Mouse (Mus musculus) kidney, embryonic 16.5 days (tissue): ENCODE measurements at regions not wholly inside any gene's neighbourhood (a gene's known extent, or its start where the extent isn't known, plus 50 kb on each side); places are given as distances from the start of the nearest gene placed in this dataset.
"Not testable (repeated sequence)": the region's sequence is repeated elsewhere in the genome, so short reads cannot be mapped to it uniquely, and the experiment has no call there.

ENCODE experiments used
- ATAC-seq: fragments of 200-750 bp; cut with Nextera tagmentation; 2 replicates; pipeline ENCODE4 v1.8.0; 2017; ENCODE audit warnings: moderate TSS enrichment; ENCODE audit not compliant: low FRiP score, low TSS enrichment
- H3K27ac ChIP-seq: fragments of 300-500 bp; sonication (generic); 2 replicates; pipeline ENCODE4 v1.5.1; 2014; ENCODE audit warnings: low read length
- H3K27me3 ChIP-seq: fragments of 300-500 bp; sonication (generic); 2 replicates; pipeline ENCODE4 v1.6.1; 2014; ENCODE audit warnings: low read length, control low read depth, mixed read lengths; ENCODE audit not compliant: insufficient read depth
- H3K36me3 ChIP-seq: fragments of 300-500 bp; sonication (generic); 2 replicates; pipeline ENCODE4 v1.6.1; 2014; ENCODE audit warnings: low read length, control low read depth, mixed read lengths; ENCODE audit not compliant: insufficient read depth
- H3K4me1 ChIP-seq: fragments of 300-500 bp; sonication (generic); 2 replicates; pipeline ENCODE4 v1.6.1; 2014; ENCODE audit warnings: low read length, control low read depth, mixed read lengths; ENCODE audit not compliant: insufficient read depth
- H3K4me2 ChIP-seq: fragments of 300-500 bp; sonication (generic); replicated peaks from 2 replicates; pipeline ENCODE4 v1.6.1; 2014; ENCODE audit warnings: low read depth, low read length
- H3K4me3 ChIP-seq: fragments of 300-500 bp; sonication (generic); 2 replicates; pipeline ENCODE4 v1.5.1; 2014; ENCODE audit warnings: mild to moderate bottlenecking, low read length
- H3K9ac ChIP-seq: fragments of 300-500 bp; sonication (generic); replicated peaks from 2 replicates; pipeline ENCODE4 v1.6.1; 2014; ENCODE audit warnings: low read length
- H3K9me3 ChIP-seq: fragments of 300-500 bp; sonication (generic); 2 replicates; pipeline ENCODE4 v1.6.1; 2016; ENCODE audit warnings: low read length, control low read depth
- WGBS: fragments of 180-500 bp; shearing (Covaris S2); extraction: QIAGEN DNeasy Blood & Tissue Kit; methylation state at CpG from one replicate; pipeline ENCODE4 v1.1.7; 2014; 5-methylcytosine and 5-hydroxymethylcytosine counted together

GRCm38 (mm10) chr7:69167456-69167855 lies 418.4 kb upstream of the Arrdc4 start:
- no peak overlapping the region for H3K9ac ChIP-seq
- H3K27me3 ChIP-seq, result no peaks in the 10 kb centered on the region
- no peak overlapping the region for H3K4me2 ChIP-seq
- no peaks in the 10 kb centered on the region for H3K4me1 ChIP-seq
- H3K27ac ChIP-seq, result no peak overlapping the region
- H3K36me3 ChIP-seq, result no peaks in the 10 kb centered on the region
- no peak for ATAC-seq
- 39% methylated on average over 2 of the region's 2 CpGs for WGBS
- H3K4me3 ChIP-seq, result no peak overlapping the region
- no peaks in the 10 kb centered on the region for H3K9me3 ChIP-seq

- ATAC-seq, result no peak
- H3K27me3 ChIP-seq, result no peaks in the 10 kb centered on the region
- no peaks in the 10 kb centered on the region for H3K36me3 ChIP-seq
- no peak overlapping the region for H3K27ac ChIP-seq
- no peak overlapping the region for H3K4me2 ChIP-seq
- no peaks in the 10 kb centered on the region for H3K4me1 ChIP-seq
- H3K9me3 ChIP-seq, result no peaks in the 10 kb centered on the region
- H3K9ac ChIP-seq, result no peak overlapping the region
- 57% methylated on average over 4 of the region's 4 CpGs for WGBS
- H3K4me3 ChIP-seq, result no peak overlapping the region
These were observed 412.9 kb upstream of the Arrdc4 start for GRCm38 (mm10) chr7:69161916-69162315.

GRCm38 (mm10) chr7:69142351-69142750 lies 393.3 kb upstream of the Arrdc4 start:
- Histone ChIP-seq H3K4me3 (no peak overlapping the region), H3K27me3 (no peaks in the 10 kb centered on the region), H3K4me1 (no peaks in the 10 kb centered on the region), H3K36me3 (no peaks in the 10 kb centered on the region), H3K27ac (no peak overlapping the region), H3K4me2 (no peak overlapping the region), H3K9ac (no peak overlapping the region), H3K9me3 (no peaks in the 10 kb centered on the region)
- 69% methylated on average over 3 of the region's 3 CpGs for WGBS
- no peak for ATAC-seq

GRCm38 (mm10) chr7:69133441-69133840 lies 384.4 kb upstream of the Arrdc4 start:
- no peak overlapping the region for H3K4me3 ChIP-seq
- 84% methylated on average over 2 of the region's 2 CpGs for WGBS
- H3K9me3 ChIP-seq, result no peaks in the 10 kb centered on the region
- no peak overlapping the region for H3K27ac ChIP-seq
- H3K4me2 ChIP-seq, result no peak overlapping the region
- H3K9ac ChIP-seq, result no peak overlapping the region
- H3K36me3 ChIP-seq, result no peaks in the 10 kb centered on the region
- no peaks in the 10 kb centered on the region for H3K4me1 ChIP-seq
- ATAC-seq, result no peak
- H3K27me3 ChIP-seq, result no peaks in the 10 kb centered on the region

- not testable (repeated sequence) for H3K4me3 ChIP-seq, H3K4me2 ChIP-seq, H3K27me3 ChIP-seq, ATAC-seq, H3K4me1 ChIP-seq, H3K9me3 ChIP-seq, H3K9ac ChIP-seq, H3K27ac ChIP-seq, H3K36me3 ChIP-seq
- WGBS, result no CpG with 5 or more reads among the region's 4 CpGs
These were observed 352.7 kb upstream of the Arrdc4 start for GRCm38 (mm10) chr7:69101770-69102169.

GRCm38 (mm10) chr7:69097587-69098095 lies 348.6 kb upstream of the Arrdc4 start:
- Histone ChIP-seq H3K36me3 (no peaks in the 10 kb centered on the region), H3K9me3 (no peaks in the 10 kb centered on the region), H3K4me2 (no peak overlapping the region), H3K4me1 (no peaks in the 10 kb centered on the region), H3K4me3 (no peak overlapping the region), H3K27ac (no peak overlapping the region), H3K27me3 (no peaks in the 10 kb centered on the region), H3K9ac (no peak overlapping the region)
- ATAC-seq, result no peak
- 42% methylated on average over 9 of the region's 9 CpGs for WGBS

GRCm38 (mm10) chr7:69074780-69075179 lies 325.7 kb upstream of the Arrdc4 start:
- ATAC-seq, result no peak
- Histone ChIP-seq H3K4me3 (no peak overlapping the region), H3K36me3 (no peaks in the 10 kb centered on the region), H3K4me1 (no peaks in the 10 kb centered on the region), H3K9me3 (no peaks in the 10 kb centered on the region), H3K9ac (no peak overlapping the region), H3K27me3 (no peaks in the 10 kb centered on the region), H3K4me2 (no peak overlapping the region), H3K27ac (no peak overlapping the region)
- 87% methylated on average over 7 of the region's 7 CpGs for WGBS

GRCm38 (mm10) chr7:69062994-69063393 lies 314.0 kb upstream of the Arrdc4 start:
- WGBS, result 76% methylated on average over 5 of the region's 5 CpGs
- no peak overlapping the region for H3K27ac ChIP-seq
- H3K9me3 ChIP-seq, result no peaks in the 10 kb centered on the region
- H3K4me2 ChIP-seq, result no peak overlapping the region
- H3K4me3 ChIP-seq, result no peak overlapping the region
- H3K9ac ChIP-seq, result no peak overlapping the region
- no peaks in the 10 kb centered on the region for H3K4me1 ChIP-seq
- no peak for ATAC-seq
- H3K27me3 ChIP-seq, result no peaks in the 10 kb centered on the region
- H3K36me3 ChIP-seq, result no peaks in the 10 kb centered on the region

GRCm38 (mm10) chr7:69062506-69062905 lies 313.5 kb upstream of the Arrdc4 start:
- no peak overlapping the region for H3K27ac ChIP-seq
- no peak overlapping the region for H3K4me3 ChIP-seq
- H3K9me3 ChIP-seq, result no peaks in the 10 kb centered on the region
- no peaks in the 10 kb centered on the region for H3K36me3 ChIP-seq
- H3K4me1 ChIP-seq, result no peaks in the 10 kb centered on the region
- no peaks in the 10 kb centered on the region for H3K27me3 ChIP-seq
- no peak overlapping the region for H3K9ac ChIP-seq
- ATAC-seq, result no peak
- no peak overlapping the region for H3K4me2 ChIP-seq
- 84% methylated on average over 7 of the region's 7 CpGs for WGBS

- Histone ChIP-seq H3K9me3 (no peaks in the 10 kb centered on the region), H3K27ac (no peak overlapping the region), H3K36me3 (no peaks in the 10 kb centered on the region), H3K4me2 (no peak overlapping the region), H3K4me1 (no peaks in the 10 kb centered on the region), H3K4me3 (no peak overlapping the region), H3K27me3 (no peaks in the 10 kb centered on the region), H3K9ac (no peak overlapping the region)
- ATAC-seq, result no peak
- whole genome bisulfite sequencing, result 64% methylated on average over 8 of the region's 8 CpGs
These were observed 313.1 kb upstream of the Arrdc4 start for GRCm38 (mm10) chr7:69062094-69062493.

GRCm38 (mm10) chr7:69061242-69061641 lies 312.2 kb upstream of the Arrdc4 start:
- 91% methylated on average over 4 of the region's 4 CpGs for WGBS
- Histone ChIP-seq H3K27ac (no peak overlapping the region), H3K36me3 (no peaks in the 10 kb centered on the region), H3K4me2 (no peak overlapping the region), H3K9me3 (no peaks in the 10 kb centered on the region), H3K27me3 (no peaks in the 10 kb centered on the region), H3K4me1 (no peaks in the 10 kb centered on the region), H3K9ac (no peak overlapping the region), H3K4me3 (no peak overlapping the region)
- ATAC-seq, result no peak
